Mouse (Mus musculus) frontal cortex, adult (tissue): ENCODE results near the gene Eif2s2.
A peak's percentile ranks its signal among the peaks of the same experiment; 100 is the strongest.
"Not testable (repeated sequence)": the region's sequence is repeated elsewhere in the genome, so short reads cannot be mapped to it uniquely, and the experiment has no call there.

Experiments
- ATAC-seq: cut with Nextera tagmentation; 2 replicates; pipeline ENCODE4 v1.9.2; 2017; ENCODE audit warnings: mild to moderate bottlenecking, moderate library complexity, mixed read lengths; ENCODE audit not compliant: low TSS enrichment

Eif2s2 gene

GRCm38 (mm10) chr2:154892201-154893044, at the start of gene Eif2s2:
Gene Eif2s2 (minus strand): TSS chr2:154892935.
- ATAC-seq: peak; percentile 100

DNA sequence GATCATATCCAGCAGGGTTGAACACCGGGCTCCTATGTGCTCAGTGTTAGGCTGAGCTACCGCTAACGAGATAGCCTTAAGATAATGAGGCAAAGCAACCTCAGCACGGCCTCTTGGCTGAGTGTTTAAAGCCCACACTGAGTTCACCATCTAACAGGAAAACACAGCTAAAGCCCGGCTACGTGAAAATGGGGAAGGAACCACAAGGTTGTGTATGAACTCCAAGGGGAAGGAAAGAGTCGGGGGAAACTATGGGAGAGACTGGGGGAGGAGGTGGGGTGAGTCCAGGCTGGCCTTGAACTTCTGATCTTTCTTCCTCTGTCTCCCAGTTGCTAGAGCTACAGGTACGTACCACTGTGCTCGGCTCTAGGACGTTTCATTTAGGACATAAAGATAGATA, 49.2 kb upstream of the Eif2s2 start:
- ATAC-seq: no peak

DNA sequence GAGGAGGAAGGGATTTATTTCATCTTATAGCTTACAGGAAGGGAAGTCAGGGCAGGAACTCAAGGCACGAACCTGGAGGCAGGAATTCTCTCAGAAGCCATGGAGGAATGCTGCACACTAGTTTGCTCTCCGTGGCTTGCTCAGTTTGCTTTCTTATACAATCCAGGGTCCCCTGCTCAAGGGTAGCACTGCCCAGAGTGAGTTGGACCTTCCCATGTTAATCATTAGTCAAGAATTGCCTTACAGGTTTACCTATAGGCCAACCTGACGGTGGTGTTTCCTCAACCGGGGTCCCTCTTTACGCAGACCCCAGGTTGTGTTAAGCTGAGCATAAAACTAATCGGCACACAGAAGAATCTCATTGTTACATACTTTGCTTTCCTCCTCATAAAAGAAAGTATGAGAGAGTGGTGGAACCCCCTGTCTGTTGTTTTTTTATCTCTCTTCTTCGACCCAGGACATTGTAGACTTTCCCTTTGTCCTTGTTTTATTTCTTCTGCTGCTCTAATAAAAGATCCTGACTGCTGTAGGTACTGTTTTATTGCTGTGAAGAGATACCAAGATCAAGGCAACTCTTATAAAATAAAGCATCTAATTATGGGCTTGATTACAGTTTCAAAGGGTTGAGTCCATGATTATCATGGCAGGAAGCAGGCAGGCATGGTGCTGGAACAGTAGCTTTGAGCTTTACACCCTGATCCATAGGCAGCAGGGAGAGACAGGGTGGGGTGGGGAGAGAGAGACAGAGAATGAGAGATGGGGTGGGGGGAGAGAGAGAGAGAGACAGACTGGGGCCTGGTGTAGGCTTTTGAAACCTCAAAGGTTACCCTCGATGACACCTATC, 45.0 kb upstream of the Eif2s2 start:
- no peak for ATAC-seq

DNA sequence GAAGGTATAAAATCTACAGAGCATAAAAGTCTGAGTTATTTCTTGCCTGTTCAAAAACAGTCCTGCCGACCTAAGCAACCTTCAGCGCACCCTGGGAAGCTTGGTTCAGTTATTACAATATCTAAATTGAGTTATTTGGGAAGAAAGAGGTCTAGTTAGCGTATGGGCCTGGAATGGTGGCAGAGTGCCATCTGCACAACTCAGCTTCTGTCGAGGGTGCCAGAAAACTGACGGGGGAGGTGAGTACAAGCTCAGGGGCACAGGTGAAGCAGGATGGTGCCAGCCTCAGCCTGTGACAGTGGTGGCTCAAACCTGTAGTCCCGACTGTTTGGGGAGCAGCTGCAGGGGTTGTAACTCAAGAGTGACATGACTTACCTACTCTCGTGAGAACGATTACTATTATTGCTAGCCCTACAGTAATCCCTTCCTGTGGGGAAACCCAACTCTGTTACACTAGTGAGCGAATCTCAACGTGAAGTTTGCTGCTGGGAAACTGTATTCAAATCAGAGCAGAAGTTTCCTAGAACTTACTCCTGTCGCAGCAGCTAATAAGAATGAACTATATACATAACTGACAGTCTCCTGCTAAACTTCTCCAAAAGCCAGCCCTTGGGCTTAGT, 43.9 kb upstream of the Eif2s2 start:
- no peak for ATAC-seq

- no peak for ATAC-seq
These were observed 43.4 kb upstream of the Eif2s2 start for GRCm38 (mm10) chr2:154936106-154936505.

GRCm38 (mm10) chr2:154933884-154934283, 41.1 kb upstream of the Eif2s2 start:
- no peak for ATAC-seq

GRCm38 (mm10) chr2:154928298-154928697, 35.6 kb upstream of the Eif2s2 start:
- ATAC-seq: no peak

- ATAC-seq: no peak
These were observed 34.1 kb upstream of the Eif2s2 start for GRCm38 (mm10) chr2:154926843-154927242.

DNA sequence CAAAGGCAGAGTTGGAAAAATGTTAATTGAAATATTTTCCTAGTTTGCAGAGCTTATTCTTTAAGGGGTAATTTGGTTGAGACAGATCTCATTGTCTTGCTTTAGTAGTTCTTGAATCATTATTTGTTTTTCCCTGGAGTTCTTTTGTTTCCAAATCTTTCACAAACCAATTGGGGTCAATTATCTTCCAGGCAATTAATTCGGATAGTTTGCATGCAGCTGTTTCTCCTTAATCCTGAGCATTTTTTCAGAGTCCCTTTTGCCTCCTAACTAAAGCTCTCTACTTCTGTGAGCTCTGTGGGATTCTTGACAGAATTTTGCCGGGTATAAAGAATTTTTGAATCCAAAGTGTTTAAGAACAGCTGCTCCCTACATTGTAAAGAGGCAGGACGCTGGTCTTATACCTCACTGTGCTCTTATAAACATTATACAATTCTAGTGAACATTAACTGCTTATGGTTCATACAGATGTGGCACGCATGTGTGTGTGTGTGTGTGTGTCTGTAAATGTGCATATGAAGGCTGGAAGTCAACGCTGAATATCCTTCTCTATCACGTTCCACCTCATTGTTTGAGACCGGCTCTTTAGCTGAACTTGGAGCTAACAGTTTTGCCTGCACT, 32.8 kb upstream of the Eif2s2 start:
- ATAC-seq: no peak

GRCm38 (mm10) chr2:154922134-154922533, 29.4 kb upstream of the Eif2s2 start:
- not testable (repeated sequence) for ATAC-seq

DNA sequence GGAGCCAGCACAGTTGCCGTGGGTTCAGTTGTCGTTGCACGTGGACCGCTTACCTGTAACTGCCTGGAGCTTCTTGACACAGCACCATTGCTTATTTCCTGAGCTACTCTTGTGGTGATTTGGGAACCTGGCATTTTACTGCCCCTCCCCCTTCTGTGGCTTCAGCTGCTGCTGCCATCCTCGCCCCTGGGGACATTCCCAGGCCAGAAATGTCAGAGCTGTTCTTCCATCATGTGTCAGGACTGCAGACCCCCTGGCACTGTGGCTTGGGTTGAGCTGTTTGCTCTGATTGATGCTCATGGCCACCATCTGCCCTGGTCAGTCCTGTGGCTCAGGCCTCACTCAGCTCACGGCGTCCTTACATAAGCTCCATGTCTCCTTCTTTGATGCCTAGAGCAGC, 28.2 kb upstream of the Eif2s2 start:
- ATAC-seq: no peak

DNA sequence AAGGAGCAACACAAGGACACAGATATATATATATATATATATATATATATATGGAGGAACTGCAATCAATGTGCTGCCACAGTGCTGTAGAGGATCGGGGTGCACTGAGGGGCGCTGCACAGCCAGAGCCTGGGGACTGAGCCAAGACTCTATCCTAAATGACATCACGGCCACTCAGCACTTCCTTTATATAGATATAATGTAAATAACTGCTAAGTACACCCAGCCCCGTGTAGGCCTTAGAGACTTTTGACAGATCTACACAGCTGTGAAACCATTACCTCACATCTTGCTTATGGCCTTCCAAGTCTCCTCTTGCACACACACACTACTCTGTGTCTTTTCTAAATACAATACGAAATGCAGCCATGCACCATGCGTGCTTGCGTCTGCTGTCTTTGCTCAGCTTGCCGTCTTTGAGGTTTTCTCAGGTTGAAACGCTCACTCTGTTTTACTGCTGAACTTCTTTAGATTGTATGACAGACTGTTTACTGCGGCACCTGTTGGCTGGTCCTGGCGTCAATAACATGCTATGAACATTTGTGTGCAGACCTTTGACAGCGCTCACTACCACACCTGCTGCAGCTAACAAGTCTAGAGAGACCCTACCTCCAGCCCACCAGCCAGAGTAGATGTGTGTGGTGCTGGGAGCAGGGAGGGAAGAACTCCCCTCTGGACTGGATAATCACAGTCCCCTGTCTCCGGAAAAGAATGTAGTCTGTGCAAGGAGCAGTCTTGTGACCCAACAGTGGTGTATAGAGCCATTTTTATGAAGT, 25.3 kb upstream of the Eif2s2 start:
- ATAC-seq: no peak

DNA sequence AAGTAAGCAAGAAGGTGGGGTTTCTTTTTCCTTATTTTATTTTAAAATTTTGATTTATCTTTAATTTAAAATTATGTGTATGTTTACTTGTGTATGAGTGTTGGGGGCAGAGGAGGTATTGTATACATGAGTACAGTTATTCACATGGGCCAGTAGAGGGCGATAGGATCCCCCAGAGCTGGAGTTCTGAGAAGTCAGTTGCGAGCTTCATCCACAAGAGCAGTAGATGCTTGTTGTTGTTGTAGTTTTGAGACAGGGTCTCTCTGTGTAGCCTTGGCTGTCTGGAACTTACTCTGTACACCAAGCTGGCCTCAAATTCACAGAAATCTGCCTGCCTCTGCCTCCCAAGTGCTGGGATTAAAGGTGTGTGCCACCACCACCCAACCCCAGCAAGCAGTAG, 23.8 kb upstream of the Eif2s2 start:
- no peak; the same call in 1 of the 2 replicates for ATAC-seq

GRCm38 (mm10) chr2:154915922-154916541, 23.3 kb upstream of the Eif2s2 start:
- ATAC-seq: no peak

DNA sequence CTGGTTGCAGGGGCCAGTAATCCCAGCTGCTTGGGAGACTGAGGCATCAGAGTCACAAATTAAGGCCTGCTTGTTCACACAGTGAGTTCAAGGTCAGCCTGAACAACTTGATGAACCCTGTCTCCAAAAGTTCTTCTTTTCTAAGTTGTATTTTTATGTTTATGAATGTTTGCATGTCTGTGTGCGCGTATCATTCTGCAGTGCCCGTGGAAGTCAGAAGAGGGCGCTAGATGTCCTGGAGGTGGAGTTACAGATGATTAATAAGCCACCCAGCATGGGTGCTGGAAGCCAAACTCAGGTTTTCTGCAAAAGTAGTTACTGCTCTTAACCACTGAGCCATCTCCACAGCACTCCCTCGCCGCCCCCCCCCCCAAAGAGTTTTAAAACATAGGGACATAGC, 17.1 kb upstream of the Eif2s2 start:
- no peak for ATAC-seq

DNA sequence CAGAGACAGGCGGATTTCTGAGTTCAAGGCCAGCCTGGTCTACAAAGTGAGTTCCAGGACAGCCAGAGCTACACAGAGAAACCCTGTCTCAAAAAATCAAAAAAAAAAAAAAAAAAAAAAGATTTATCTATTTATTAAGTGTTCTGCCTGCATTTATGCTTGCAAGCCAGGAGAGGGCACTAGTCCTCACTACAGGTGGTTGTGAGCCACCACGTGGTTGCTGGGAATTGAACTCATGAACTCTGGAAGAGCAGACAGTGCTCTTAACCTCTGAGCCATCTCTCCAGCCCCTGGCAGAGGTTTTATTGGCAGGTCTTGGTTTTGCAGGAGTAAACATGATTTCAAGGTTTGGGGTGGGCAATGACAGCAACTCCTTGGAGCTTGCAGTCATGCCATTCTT, 15.5 kb upstream of the Eif2s2 start:
- ATAC-seq: not testable (repeated sequence)

GRCm38 (mm10) chr2:154905796-154906195, 13.1 kb upstream of the Eif2s2 start:
- no peak for ATAC-seq

DNA sequence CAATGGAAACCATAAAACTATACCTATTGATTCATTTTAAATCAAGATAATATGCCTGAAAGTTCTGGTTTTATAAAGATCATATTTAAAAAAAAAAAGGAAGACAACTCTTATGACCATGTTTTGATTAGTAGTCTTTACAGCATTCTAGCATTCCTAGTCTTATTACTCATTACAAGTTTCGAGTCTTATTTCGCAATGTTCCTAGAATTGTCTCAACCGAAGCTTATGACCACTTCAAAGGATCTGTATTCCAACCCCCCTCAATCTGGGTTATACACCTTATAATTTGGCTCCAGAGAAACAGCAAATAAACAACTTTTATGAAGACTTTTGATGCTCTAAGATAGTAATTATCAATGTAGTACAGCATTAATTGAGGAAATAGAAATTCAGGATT, 9.4 kb upstream of the Eif2s2 start:
- ATAC-seq: no peak

GRCm38 (mm10) chr2:154899412-154899811, 6.7 kb upstream of the Eif2s2 start:
- ATAC-seq: not testable (repeated sequence)

GRCm38 (mm10) chr2:154899004-154899403, 6.3 kb upstream of the Eif2s2 start:
- not testable (repeated sequence) for ATAC-seq

DNA sequence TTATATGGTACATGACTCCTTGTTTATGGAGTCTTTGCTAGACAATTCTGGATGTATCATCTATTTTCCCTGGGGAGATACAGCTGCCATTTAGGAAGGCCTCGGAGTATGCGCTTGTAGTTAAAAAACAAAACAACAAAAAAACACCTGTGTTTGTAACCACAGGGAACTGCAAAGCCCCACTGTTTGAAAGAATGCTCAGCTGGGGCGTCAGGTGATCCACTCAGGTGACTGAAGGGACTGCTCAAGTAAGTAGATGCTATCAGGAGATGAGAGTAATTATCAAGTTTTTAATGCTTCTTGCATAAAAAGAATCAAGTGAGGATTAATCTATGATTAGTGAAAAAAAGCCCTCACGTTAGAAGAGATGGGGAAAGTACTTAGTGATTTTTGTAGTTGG, 813 bp upstream of the Eif2s2 start:
- no peak for ATAC-seq
